Mouse (Mus musculus) bone marrow, adult 2 months (tissue): Measurements from ENCODE around the gene Npdc1.

Source experiments
- CTCF ChIP-seq: fragments of 200-500 bp; IDR thresholded peaks from 2 replicates; pipeline ENCODE4 v1.5.1; 2011; ENCODE audit warnings: low read length, control low read depth; ENCODE audit not compliant: control insufficient read depth, insufficient read depth
- POLR2A ChIP-seq: fragments of 200-500 bp; IDR thresholded peaks from 2 replicates; pipeline ENCODE4 v1.6.1; 2011; ENCODE audit warnings: low read depth, mild to moderate bottlenecking, control low read depth, low read length, borderline replicate concordance; ENCODE audit not compliant: control insufficient read depth

DNA sequence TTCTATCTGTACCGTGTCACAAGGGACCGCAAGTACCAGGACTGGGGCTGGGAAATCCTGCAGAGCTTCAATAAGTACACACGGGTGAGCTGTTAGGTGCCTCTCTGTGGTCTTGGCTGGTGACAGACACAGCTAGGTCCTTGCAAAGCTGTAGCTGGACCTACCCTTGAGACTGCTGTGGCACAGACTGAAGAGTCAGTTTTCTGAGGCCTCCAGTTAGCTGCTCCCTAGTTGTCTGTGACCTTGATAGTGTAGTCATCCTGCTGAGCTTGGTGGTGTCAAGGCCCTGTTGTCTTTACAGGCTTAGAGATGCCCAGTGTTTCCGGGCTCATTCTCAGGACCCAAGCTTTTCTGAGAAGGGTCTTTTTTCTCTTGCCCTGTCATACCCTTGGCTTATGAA lies 49.7 kb upstream of the Npdc1 start:
- TF ChIP-seq POLR2A (no peak), CTCF (no peak)
